Mouse (Mus musculus) G1E (cell line): Measurements from ENCODE around the gene Zxdb. TPM values are rescaled to one million over a fixed set of nuclear protein-coding genes. Genes with fewer than 3 reads are reported as not detected.

Source experiments
- ATAC-seq: 2 replicates; pipeline ENCODE4 v1.8.0; 2016; ENCODE audit warnings: mild to moderate bottlenecking; ENCODE audit not compliant: insufficient number of reproducible peaks, poor library complexity, low FRiP score, severe bottlenecking; ENCODE audit errors: extremely low read depth
- DNase-seq: peaks from one replicate; pipeline ENCODE4 v3.0.0; 2012; ENCODE audit warnings: low spot score
- H3K27me3 ChIP-seq: 2 replicates; pipeline ENCODE4 v1.6.1; 2012; ENCODE audit warnings: mild to moderate bottlenecking, low read length, inconsistent platforms; ENCODE audit not compliant: insufficient read depth
- H3K36me3 ChIP-seq: replicated peaks from 2 replicates; pipeline ENCODE3; 2012; ENCODE audit warnings: mild to moderate bottlenecking, inconsistent platforms
- H3K4me1 ChIP-seq: 2 replicates; pipeline ENCODE4 v1.6.1; 2012; ENCODE audit warnings: low read depth, low read length, inconsistent platforms, mixed read lengths; ENCODE audit not compliant: insufficient read depth
- H3K4me3 ChIP-seq: 2 replicates; pipeline ENCODE4 v1.5.1; 2012; ENCODE audit warnings: low read depth, mild to moderate bottlenecking, inconsistent platforms, low read length, moderate library complexity, mixed read lengths
- H3K9me3 ChIP-seq: replicated peaks from 2 replicates; pipeline ENCODE4 v1.6.1; 2012; ENCODE audit warnings: inconsistent platforms
- CTCF ChIP-seq: IDR thresholded peaks from 2 replicates; pipeline ENCODE4 v1.5.1; 2012; ENCODE audit warnings: low read depth, low read length, inconsistent platforms, mixed read lengths
- GATA1 ChIP-seq: IDR thresholded peaks from 2 replicates; pipeline ENCODE4 v1.6.1; 2012; ENCODE audit warnings: borderline replicate concordance, low read length, inconsistent platforms, mixed read lengths
- GATA2 ChIP-seq: IDR thresholded peaks from 2 replicates; pipeline ENCODE4 v1.6.1; 2012; ENCODE audit warnings: low read depth, low read length, inconsistent platforms, borderline replicate concordance
- POLR2AphosphoS5 ChIP-seq: IDR thresholded peaks from 2 replicates; pipeline ENCODE4 v1.6.1; 2012; ENCODE audit warnings: low read depth, low read length, inconsistent platforms; ENCODE audit not compliant: insufficient replicate concordance
- TAL1 ChIP-seq: conservative IDR thresholded peaks from 2 replicates; pipeline ENCODE4 v1.6.1; 2012; ENCODE audit warnings: low read depth, low read length, inconsistent platforms, mixed read lengths
- polyA plus RNA-seq: library from polyadenylated mRNA; stranded (reverse); fragments of >175 nt; gene quantifications from 2 replicates; pipeline ENCODE4 v1.2.3, GENCODE M21; 2012
- total RNA-seq, 2 experiments: library from RNA; stranded (forward) in 1 of 2; stranded (reverse) in 1 of 2; fragments of 200-1000 nt in 1 of 2; fragments of >200 nt in 1 of 2; fragmentation: Nextera tagmentation in 1 of 2; gene quantifications; 2 replicates each; pipeline ENCODE4 v1.2.3; 2014 to 2017

Gene Zxdb
- total and polyA plus RNA-seq, 3 experiments, result 0.76 to 12.6 (median 8.1) TPM

GRCm38 (mm10) chrX:94731596-94731995 is 7.2 kb downstream of the Zxdb start:
- H3K4me3 ChIP-seq, result no peak overlapping the region
- H3K4me1 ChIP-seq, result no peaks in the 10 kb centered on the region; the same call in 1 of the 2 replicates
- no peak for TF ChIP-seq CTCF
- peaks cover 3% of the 10 kb centered on the region for H3K36me3 ChIP-seq
- no peaks in the 10 kb centered on the region for H3K27me3 ChIP-seq
- ATAC-seq, result no peak
- H3K9me3 ChIP-seq, result no peaks in the 10 kb centered on the region
- peak; percentile 2 for DNase-seq

DNA sequence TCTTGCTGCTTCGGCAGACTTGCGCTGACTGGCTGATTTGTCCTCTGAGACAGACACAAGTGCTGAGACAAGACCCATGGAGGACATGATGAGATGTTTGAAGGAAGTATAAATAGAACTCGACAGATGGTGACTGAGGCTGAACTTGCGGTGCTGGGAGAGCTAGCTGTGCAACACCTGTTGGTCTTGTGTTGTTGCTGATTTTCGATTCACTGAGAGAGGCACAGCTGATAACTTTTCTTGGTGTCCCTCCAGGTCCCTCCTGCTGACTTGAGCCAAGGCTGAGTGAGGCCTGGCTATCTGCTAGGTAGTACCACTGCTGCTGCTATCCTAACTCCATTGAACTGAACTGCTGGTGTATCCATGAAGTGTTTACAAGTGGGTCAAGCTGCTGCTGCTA is 29.4 kb downstream of the Zxdb start:
- DNase-seq (no peak), ATAC-seq (no peak)
- no peaks in the 10 kb centered on the region for H3K36me3 ChIP-seq
- peaks cover 4% of the 10 kb centered on the region; the same call in 1 of the 2 replicates for H3K27me3 ChIP-seq
- TF ChIP-seq GATA2 (no peak), CTCF (no peak), TAL1 (no peak), GATA1 (no peak), POLR2AphosphoS5 (no peak)
- no peaks in the 10 kb centered on the region for H3K9me3 ChIP-seq
- H3K4me3 ChIP-seq, result no peak overlapping the region
- no peaks in the 10 kb centered on the region for H3K4me1 ChIP-seq

GRCm38 (mm10) chrX:94759959-94760358 is 35.6 kb downstream of the Zxdb start:
- no peaks in the 10 kb centered on the region for H3K36me3 ChIP-seq
- H3K4me1 ChIP-seq, result no peaks in the 10 kb centered on the region
- TF ChIP-seq GATA1, result no peak
- no peak for TF ChIP-seq CTCF
- no peak for TF ChIP-seq POLR2AphosphoS5
- TF ChIP-seq GATA2, result no peak
- no peak for TF ChIP-seq TAL1
- DNase-seq (no peak), ATAC-seq (no peak)
- peaks cover 4% of the 10 kb centered on the region; the same call in 1 of the 2 replicates for H3K27me3 ChIP-seq
- H3K4me3 ChIP-seq, result no peak overlapping the region
- H3K9me3 ChIP-seq, result no peaks in the 10 kb centered on the region

DNA sequence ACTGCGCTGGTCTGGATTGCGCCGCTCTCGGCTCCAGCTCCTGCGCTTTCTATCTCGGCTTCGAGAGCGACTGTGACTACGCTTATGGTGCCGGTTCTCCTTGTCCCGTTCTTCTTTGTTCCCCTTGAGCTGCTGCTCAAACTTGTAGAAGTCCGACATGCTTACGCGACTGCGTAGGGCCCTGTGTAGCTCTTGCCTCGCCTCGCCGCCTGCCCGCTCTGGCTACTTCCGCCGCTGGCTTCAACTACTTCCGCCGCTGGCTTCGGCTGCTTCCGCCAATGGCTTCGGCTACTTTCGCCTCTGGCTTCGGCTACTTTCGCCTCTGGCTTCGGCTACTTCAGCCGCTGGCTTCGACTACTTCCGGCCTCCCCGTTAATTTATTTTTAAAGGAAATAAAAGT is 49.5 kb downstream of the Zxdb start:
- Histone ChIP-seq H3K4me1 (no peaks in the 10 kb centered on the region), H3K4me3 (no peak overlapping the region), H3K27me3 (no peaks in the 10 kb centered on the region), H3K9me3 (no peaks in the 10 kb centered on the region), H3K36me3 (no peaks in the 10 kb centered on the region)
- ATAC-seq, result no peak
- TF ChIP-seq TAL1, result no peak
- TF ChIP-seq CTCF, result no peak
- TF ChIP-seq GATA1, result no peak
- no peak for TF ChIP-seq POLR2AphosphoS5
- no peak for TF ChIP-seq GATA2
- DNase-seq, result no peak

Other genes starting within 250 kb of the Zxdb start
- gene Maged1, start 182.4 kb upstream of the Zxdb start, total RNA-seq (2014; fragmentation: Nextera tagmentation), result 17.8 and 34.6 TPM in 2 replicates
- gene Maged1, start 182.4 kb upstream of the Zxdb start, total RNA-seq (2017), result 15.9 and 18.1 TPM in 2 replicates
- 9.6 and 11.0 TPM in 2 replicates for gene Maged1, start 182.4 kb upstream of the Zxdb start, polyA plus RNA-seq
- gene Gspt2, start 88.5 kb upstream of the Zxdb start, total RNA-seq (2014; fragmentation: Nextera tagmentation), result not detected in 2 replicates
- gene Gspt2, start 88.5 kb upstream of the Zxdb start, total RNA-seq (2017), result not detected in 2 replicates
- not detected in 2 replicates for gene Gspt2, start 88.5 kb upstream of the Zxdb start, polyA plus RNA-seq